Mouse (Mus musculus) embryonic fibroblast, embryonic 13.5 days (primary cell): ENCODE results near the gene Plg.

Experiments used
- CTCF ChIP-seq: IDR thresholded peaks from 2 replicates; pipeline ENCODE4 v1.5.1; 2011; ENCODE audit warnings: mild to moderate bottlenecking, control low read depth, low read length, moderate library complexity, borderline replicate concordance; ENCODE audit not compliant: insufficient read depth
- POLR2A ChIP-seq: IDR thresholded peaks from 2 replicates; pipeline ENCODE4 v1.6.1; 2011; ENCODE audit warnings: low read depth, mild to moderate bottlenecking, control low read depth, low read length, moderate library complexity

DNA sequence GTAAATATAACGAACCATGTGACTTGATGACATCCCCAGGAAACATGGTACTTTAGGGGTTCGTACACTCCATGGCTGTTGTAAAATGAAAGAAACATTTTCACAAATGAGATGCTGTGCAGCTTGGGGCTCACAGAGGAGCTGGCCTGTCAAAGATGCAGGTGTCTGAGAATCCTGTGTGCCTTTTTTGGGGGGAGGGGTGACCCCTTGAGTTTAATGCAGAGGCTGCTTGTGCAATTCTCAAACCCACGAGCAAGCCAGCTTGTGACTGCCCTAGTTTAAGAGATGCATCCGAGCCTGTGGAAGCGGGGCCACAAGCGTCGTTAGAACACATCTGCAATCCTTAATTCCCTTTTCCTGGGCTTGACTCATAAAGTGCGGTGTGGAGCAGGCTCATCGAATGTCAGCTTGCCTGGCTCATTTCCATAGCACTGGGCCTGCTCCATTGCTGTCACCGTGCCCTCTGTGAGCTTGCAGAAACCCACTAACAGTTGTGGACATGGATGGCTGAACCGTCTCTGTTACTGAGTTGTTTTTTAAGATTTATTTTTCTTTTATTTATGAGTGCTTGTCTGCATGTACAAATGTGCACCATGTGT, 31.0 kb downstream of the Plg start:
- TF ChIP-seq CTCF = no peak
- TF ChIP-seq POLR2A = no peak
